Mouse (Mus musculus) embryo, embryonic 11.5 days (tissue): ENCODE data around the gene Rubcn.

Source experiments
- DNase-seq: peaks from one replicate; pipeline ENCODE4 v3.0.0-alpha.2; 2012; ENCODE audit warnings: low read depth, low spot score

Gene Rubcn

DNA sequence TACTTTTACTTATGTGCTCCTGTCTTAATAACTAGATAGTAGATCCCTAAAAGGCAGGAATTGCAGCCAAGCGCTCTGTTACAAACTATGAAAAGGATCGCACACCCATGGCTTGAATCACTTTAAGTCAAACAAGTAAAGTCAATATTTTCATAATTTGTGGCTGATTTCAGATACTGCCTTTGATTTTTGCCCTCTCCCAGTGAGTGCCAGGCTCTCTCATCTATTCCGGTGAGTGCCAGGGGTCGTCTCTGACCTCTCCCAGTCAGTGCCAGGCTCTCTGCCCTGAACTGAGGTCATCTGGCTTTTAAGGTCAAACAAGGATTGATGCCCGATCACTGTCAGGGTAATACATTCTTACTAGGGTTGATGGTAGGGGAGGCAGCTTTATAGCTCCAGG is 59.1 kb downstream of the Rubcn start:
- DNase-seq, result no peak

- DNase-seq, result no peak
Observed at GRCm38 (mm10) chr16:32818036-32818435, 59.5 kb downstream of the Rubcn start.

- peak; percentile 23 for DNase-seq
Observed at GRCm38 (mm10) chr16:32815160-32815605, 62.4 kb downstream of the Rubcn start.

DNA sequence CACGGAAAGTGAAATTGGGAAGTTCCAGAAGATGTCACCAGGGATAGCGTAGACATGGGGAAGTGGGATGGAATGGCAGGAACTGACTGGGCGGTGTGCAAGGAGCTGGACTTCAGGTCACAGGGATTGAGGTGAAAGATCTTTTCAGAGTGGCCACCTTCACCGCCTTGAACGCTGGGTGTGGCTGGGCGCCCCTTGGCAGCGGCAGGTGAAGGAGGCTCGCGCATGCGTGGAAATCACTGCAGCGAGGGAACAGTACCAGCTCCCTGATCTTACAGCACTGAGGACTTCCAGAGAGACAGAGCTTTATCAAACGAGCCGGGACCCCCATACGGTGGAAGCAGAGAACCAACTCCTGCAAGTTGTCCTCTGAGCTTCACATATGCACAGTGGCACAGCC is 63.0 kb downstream of the Rubcn start:
- DNase-seq, result no peak

DNA sequence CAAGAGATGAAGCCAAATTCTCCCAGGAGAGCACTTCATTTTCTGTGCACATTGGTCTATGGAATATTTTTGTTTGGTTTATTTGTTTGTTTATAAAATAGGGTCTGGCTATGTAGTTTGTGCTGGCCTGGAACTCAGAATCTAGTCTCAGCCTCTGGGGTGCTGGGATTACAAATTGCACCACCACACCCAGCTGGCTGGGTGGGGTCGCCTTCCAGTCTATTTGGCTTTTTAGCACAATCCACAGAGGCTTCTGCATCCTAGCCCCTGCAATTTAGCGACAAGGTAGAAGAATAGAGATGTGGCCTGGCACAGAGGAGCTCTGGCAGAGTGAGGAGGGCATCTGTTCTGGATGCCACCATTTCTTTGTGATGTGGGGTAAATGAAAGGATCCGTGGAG is 63.8 kb downstream of the Rubcn start:
- DNase-seq, result no peak

- DNase-seq, result no peak
Observed at GRCm38 (mm10) chr16:32813362-32813761, 64.2 kb downstream of the Rubcn start.

DNA sequence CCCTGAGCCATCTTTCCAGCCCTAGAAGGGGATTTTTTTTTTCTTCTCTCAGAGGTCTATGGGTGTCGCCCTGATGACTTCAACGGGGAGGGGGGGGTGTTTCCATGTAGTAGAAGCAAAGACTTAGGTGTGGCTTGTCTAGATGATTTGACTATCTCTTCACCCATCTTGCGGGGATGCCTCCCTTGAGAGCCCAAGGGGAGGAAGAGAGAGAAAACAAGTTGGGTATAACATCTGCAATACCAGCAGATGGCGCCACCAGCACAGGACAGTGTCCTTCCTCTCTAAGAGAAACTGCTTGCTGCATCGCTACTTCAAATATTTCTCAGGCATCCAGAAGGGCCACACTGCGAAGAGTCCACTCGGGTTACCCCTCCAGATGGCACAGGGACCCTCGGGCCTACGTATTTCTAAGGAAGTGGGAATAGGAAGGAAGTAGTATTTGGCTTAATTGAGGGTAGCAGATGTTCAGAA is 64.6 kb downstream of the Rubcn start:
- DNase-seq, result peak; percentile 77

GRCm38 (mm10) chr16:32810321-32810720 is 67.2 kb downstream of the Rubcn start, which contains the start of gene Smbd1:
Smbd1 (minus strand) TSS chr16:32810477.
- DNase-seq, result no peak

DNA sequence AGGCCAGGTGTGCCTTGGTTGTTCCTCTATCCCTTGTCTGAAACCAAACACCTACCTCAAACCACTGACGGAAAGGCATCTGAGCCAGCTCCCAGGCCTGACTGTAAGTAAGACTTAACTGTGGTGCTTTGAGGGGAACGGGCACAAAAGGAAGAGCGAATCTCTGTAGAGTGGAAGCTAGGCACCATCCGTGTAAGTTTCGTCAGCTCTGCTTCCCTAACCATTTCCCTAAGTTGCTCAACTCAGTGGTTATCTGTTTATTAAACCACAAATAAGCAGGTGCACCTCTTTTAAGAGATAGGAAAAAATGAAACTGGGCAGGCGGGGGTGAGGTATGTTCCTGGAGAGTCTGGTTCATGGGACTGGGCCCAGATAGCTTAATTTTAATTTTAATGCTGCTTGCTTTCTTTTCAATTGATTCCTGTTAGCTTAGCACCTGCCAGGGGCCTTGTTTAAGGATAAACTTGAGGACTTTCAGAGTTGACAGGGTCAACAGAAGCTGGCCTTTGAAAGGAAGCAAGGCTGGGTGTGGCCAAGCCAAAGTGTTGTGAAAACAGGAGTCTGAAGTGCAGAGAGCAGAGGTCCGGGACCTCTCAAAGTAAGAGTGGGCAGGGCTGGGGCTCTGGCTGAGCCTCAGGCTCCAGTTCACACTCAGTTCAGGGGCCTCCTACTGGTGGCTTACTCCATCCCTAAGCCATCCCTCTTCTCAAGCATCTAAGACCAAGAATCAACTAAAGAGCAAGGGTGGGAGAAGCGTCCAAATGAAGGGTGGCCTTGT is 70.0 kb downstream of the Rubcn start:
- no peak for DNase-seq

DNA sequence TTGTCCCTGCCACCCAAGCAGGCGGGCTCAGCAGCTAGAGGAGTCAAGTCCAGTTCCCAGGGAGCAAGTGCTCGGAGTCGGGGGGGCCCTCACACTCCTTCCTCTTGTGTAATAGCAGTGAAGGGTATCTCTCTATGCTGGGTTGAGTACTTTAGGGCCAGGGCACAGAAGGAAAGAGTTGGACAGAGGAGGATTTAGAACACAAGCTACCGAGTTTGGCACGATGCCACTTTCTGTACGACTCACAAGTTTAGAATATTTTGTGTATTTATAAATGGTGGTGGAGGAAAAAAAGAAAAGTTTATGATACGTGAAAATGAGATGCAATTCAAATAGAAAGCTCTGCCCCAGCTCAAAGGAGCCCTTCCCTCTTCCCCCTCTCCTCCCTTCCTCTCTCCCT is 72.4 kb downstream of the Rubcn start:
- DNase-seq, result no peak

- DNase-seq, result no peak
Observed at GRCm38 (mm10) chr16:32803901-32804300, 73.7 kb downstream of the Rubcn start.

- DNase-seq, result no peak
Observed at GRCm38 (mm10) chr16:32803252-32803853, 74.2 kb downstream of the Rubcn start.

GRCm38 (mm10) chr16:32797426-32797689 is 80.2 kb downstream of the Rubcn start, which contains the start of gene Muc20:
Muc20 (minus strand) TSS chr16:32797435.
- no peak for DNase-seq

DNA sequence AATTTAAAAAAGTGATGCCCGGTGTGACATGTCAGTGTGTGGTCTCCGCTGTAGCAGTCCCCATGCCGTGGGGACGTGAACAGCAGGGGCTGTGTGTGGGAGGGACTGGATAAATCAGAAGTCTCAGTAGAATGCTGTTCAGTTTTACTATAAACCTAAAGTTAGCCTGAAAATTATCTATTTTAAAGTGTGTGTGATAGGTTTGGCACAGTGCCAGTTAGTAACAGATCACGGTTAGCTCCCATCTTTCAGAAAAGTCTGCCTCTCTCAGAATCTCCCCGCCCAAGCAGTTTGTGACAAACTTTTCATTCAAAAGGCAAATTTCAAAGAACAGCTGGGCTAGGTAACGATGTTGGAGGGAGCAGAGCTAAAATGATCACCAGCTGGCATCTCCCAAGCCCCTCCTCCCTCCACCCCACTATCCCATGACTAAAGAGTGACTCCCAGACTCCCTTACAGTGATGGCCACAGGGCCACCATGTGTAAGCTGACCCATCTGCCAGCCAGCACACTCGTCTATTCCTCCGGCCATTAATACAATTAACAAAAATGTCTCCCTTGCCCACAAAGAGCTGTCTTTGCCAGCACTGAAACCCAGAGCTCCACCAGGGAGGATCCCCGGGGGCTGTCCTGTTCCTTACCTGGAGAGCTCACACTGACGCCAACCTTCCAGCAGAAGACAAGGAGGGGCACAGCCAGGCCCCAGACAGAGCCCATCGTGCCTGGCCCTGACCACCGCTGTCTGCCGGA is 80.7 kb downstream of the Rubcn start:
- no peak for DNase-seq

DNA sequence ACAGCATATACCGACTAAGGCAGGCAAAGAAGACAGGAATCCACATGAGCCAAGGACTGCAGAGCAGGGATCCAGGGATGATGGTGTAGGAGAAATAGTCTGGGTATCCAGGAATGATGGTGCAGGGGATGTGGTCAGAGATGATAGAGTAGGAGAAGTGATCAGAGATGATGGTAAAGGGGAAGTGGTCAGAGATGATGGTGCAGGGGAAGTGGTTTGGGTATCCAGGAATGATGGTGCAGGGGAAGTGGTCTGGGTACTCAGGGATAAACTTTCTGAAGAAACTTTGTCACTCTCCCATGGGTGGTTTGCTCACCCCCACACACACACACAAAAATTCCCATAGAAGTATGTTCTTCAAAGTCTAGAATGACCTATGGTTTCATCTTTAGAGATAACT is 82.4 kb downstream of the Rubcn start:
- DNase-seq, result no peak

GRCm38 (mm10) chr16:32790056-32790455 is 87.5 kb downstream of the Rubcn start:
- DNase-seq, result no peak

DNA sequence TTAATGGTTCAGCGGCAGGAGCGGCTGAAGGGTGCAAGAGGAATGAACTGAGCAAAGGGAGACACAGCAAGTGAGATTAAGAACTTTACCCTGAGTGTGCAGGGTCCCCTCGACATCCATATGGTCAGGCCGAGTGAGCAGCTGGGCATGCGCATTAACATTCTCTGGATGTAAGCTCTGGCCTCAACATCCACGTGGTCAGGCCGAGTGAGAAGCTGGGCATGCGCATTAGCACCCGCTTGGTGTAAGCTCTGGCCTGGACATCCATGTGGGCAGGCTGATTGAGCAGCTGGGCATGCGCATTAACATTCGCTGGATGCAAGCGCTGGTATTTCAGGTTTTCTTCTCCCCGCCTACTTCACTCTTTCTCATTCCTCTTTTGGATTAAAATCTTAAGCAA is 92.7 kb downstream of the Rubcn start:
- peak; percentile 13 for DNase-seq

DNA sequence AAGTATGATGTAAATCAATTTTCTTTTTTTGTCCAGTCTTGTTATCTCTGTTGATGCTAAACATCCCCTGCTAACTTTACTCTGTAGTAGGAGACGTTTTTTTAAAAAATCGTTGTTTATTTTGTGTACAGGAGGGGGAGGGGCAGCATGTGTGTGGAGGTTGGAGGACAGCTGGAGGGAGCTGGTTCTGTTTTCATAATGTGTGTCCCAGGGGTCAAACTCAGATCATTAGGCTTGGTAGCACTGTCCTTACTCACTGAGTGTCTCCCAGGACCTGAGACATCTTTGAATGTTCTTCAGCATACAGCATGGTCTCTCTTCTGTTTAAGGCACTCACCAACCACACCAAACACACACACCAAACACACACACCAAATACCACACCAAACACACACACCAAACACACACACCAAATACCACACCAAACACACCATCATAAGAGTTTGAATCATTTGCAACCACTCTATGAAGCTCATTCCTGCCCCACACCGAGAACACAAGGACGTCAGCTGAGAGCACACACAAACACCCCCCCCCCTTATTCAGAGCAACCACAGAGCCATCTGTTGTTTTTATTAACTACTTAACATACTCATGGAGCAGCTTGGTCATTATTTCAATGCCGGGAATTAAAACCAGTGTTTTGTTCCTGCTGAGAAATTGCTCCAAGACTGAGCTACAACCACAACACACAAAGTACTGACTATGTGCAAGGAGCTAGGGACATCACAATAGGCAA is 94.1 kb downstream of the Rubcn start:
- no peak for DNase-seq

DNA sequence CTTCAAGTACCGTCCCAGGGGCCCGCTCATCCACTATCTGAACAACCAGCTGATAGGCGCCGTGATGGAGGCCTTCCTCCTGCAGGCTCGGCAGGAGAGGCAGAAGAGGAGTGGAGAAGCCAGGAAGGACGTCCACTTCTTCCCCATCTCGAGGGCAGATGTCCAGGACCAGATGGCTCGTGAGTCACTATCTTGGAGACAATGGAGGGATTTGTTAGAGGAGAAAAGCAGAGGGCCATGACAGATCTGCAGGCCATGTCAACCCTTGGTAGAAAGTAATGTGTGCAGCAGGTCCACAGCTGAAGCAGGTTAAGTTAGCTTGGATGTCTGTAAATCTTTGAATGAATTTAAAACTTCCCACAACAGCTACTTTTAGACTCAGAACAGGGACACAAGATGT is 98.6 kb downstream of the Rubcn start:
- DNase-seq, result no peak

GRCm38 (mm10) chr16:32776676-32777075 is 100.9 kb downstream of the Rubcn start:
- no peak for DNase-seq
